Mouse (Mus musculus) layer of hippocampus, adult 18-20 months (tissue): ENCODE measurements around the gene Pdzk1ip1. TPM values are rescaled to one million over a fixed set of nuclear protein-coding genes. Genes with fewer than 3 reads are reported as not detected.
A peak's percentile ranks its signal among the peaks of the same experiment; 100 is the strongest.

Experiments
- DNase-seq, 2 experiments: peaks; one replicate each; pipeline ENCODE4 v3.0.0; 2022; ENCODE audit warnings: low spot score in 2 of 2
- long read RNA-seq: library from polyadenylated mRNA; stranded (forward); transcript quantifications from one replicate; pipeline ENCODE4 v2.0.0, GENCODE M21; 2021
- total RNA-seq, 2 experiments: library from RNA; stranded (reverse); gene quantifications; 2 replicates each; pipeline ENCODE4 v1.2.3; 2021

Gene Pdzk1ip1
- total RNA-seq = under 1 TPM; 0.41 to 0.67 TPM
- long read RNA-seq = 0 reads

- DNase-seq = no peak
These were observed at the start of gene Pdzk1ip1 for GRCm38 (mm10) chr4:115088611-115089338. TSS of gene Pdzk1ip1 (plus strand) at chr4:115088708.

GRCm38 (mm10) chr4:115045621-115046020 is 42.9 kb upstream of the Pdzk1ip1 start:
- DNase-seq = no peak

DNA sequence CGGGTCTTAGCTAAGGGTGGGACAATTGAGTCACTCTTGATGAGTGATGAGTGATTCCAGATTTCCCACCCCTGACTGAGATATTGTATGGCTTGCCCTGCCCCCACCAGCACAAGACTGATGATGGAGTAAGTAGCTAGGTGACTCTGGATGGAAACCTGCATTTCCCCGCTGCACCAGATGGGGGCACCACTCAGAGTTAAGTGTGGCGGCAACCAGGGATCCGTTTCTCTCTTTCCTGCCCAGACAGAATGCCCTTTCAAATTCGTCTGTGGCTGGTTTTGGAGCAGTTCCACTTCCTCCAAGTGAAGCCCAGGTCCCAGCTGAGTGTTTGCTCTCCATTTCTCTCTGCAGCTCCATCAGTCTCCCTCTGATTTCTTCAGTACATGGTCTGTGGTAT is 40.8 kb upstream of the Pdzk1ip1 start:
- DNase-seq = peak in 1 of 2 experiments; percentile 25

- DNase-seq = peak in 1 of 2 experiments; percentile 25
These were observed 40.3 kb upstream of the Pdzk1ip1 start for GRCm38 (mm10) chr4:115048190-115048589.

DNA sequence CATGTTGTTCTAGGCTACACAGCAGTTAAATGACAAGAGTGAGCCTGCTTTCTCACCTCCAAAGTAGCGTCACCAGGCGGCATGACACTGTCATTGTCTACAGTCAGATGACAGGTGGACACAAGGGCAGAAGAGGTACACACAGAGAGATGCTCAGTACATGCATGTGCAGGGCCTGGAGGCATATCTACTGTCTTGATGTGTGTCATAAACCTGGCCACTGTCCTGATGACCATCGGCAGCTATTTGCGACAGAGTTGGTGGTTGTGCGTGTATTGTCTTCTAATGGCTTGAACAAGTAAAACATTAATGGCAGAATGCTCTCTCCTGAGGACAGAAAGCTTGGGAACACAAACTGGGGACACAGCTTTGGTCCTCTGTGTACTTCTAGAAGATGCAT is 37.3 kb upstream of the Pdzk1ip1 start:
- DNase-seq = no peak

- no peak for DNase-seq
These were observed 36.0 kb upstream of the Pdzk1ip1 start for GRCm38 (mm10) chr4:115052343-115053005.

- no peak for DNase-seq
These were observed 33.5 kb upstream of the Pdzk1ip1 start for GRCm38 (mm10) chr4:115055044-115055443.

DNA sequence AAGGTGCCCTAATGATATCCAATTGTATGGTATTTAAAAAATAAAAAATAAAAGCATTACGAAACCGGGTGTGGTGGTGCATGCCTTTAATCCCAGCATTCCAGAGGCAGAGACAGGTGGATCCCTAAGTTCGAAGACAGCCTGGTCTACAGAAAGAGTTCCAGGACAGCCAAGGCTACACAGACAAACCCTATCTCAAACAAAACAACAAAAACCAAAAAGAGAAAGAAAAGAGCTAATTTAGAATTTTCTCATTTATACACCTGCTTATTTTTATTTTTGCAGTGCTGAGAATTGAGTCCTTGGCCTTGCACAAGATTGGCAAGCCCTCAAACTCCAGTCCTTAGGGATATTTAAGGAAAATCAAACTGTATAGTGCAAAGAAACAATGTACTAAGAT is 32.8 kb upstream of the Pdzk1ip1 start:
- DNase-seq = no peak

- DNase-seq = no peak
These were observed 32.1 kb upstream of the Pdzk1ip1 start, which contains the start of gene Tal1 for GRCm38 (mm10) chr4:115056371-115056920. TSS of gene Tal1 (plus strand) at chr4:115056426.

DNA sequence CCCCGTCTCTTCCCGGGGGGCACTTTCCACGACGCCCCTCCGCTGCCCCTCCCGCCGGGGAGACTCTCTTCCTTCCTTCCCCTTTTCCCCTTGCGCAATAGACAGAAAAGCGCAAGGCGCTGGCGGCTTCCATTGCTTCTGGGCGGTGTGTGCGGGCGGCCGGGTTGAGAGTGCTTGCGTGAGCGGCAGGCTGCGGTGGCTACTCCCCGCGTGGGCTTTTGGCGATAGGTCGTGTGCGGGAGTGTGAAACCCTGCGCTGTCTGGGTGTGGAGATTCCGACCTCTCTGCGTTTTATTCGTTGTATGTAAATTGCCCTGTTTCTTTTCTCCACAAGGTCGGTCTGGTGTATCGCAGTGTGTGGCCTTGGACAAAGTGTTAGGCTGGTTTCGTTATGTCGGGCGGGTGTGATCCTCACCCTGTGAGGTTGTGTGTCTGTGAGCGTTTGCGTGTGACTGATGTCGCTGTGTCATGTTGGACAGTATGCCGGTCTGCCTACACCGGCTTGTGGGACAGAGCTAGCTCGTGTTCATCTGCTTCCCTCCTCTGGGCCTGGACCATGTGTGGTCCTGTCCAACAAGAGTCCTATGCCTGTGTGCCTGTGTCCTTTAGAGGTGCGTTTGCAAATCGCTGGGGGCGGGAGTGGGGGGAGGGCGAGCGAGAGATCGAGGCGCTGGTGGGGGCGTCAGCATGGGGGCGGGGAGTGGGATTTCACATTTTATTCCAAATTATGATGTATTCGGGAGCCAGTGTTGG is 31.4 kb upstream of the Pdzk1ip1 start:
- peak in 1 of 2 experiments; percentile 28 for DNase-seq

DNA sequence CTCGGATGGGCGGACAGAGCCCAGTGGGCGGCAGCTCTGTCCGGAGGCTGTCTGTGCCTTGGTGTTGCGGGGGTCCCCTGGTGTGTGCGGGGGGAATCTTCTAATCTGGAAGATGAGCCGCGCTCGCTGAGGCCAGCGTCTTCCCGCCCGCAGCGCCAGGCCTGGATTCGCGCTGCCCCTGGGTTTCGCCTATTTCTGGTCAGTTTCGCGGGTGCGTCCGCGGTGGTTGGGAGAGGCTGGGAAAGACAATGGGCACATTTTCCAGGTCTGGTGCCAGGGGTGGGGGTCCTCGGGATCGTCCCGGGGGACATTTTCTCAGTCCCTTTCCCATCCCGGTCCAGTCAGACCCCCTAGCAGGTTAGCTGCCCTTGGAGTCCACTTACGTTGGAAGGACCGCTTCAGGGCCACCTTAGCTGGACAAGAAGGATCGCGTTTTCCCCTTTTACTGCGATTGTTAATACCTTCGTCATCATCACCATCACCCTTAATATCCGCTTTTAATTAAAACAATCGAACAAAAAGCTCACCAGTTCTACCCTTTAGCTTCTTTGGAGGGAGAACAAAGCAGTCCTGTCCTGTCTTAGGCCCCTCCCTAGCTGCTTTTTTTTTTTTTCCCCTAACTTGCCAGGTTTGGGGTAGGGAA is 30.7 kb upstream of the Pdzk1ip1 start:
- DNase-seq = no peak

DNA sequence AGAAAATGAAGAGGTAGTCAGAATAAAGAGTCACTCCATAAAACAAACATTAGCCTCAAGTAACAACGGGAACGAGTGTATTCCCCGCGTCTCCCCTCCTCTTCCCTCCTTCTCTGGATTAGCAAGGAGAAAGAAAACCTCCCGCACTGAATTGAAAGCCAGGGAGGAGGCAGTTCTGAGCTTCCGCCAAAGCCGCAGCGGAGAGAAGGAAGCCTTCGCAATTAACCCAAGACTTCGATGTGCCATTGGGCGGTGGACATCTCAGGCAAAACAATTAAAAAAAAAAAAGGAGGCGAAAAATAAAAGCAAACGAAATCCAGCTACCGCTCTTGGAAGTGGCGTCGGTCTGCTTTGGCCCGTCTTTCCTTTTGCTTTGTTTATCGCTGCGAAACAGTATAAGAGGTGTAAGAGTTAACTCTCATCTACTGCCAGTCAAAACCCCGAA is 30.2 kb upstream of the Pdzk1ip1 start:
- DNase-seq = no peak

GRCm38 (mm10) chr4:115058871-115059590 is 29.5 kb upstream of the Pdzk1ip1 start:
- no peak for DNase-seq

GRCm38 (mm10) chr4:115059871-115060270 is 28.6 kb upstream of the Pdzk1ip1 start:
- DNase-seq = no peak

DNA sequence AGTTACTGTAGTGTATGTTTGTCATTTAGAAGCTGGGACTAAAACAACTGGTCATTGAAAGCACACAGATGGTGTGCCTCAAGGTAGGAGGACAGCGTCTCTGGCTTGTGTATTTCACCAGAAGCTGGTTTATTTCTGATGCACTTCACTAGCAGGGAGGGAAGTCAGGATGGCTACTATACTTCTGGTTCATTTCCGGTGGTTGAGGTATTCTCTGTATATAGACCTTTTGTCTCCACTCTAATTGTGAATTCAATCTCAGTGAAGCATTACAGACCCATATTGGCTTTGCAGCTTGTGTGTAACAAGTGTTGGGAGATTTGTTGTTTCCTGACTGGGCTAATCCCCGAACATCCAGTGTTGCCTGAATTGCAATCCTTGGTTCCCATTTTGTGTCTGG is 27.8 kb upstream of the Pdzk1ip1 start:
- no peak for DNase-seq

GRCm38 (mm10) chr4:115062540-115062874 is 26.0 kb upstream of the Pdzk1ip1 start:
- no peak for DNase-seq

DNA sequence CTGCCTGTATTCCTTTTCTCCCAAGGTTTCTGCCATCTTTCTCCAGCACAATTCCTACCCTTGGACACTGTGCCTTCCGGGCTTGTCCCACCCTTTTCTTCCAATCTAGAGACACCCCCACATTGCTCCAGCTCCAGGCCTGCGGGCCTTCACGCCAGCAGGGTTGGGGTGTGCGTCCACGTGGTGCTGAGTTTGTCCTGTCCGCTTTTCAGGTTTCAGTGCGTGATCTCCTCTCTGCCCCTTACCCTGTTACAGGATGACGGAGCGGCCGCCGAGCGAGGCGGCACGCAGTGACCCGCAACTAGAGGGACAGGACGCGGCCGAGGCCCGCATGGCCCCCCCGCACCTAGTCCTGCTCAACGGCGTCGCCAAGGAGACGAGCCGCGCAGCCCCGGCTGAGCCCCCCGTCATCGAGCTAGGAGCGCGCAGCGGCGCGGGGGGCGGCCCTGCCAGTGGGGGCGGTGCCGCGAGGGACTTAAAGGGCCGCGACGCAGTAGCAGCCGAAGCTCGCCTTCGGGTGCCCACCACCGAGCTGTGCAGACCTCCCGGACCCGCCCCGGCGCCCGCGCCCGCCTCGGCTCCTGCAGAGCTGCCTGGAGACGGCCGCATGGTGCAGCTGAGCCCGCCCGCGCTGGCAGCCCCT is 25.5 kb upstream of the Pdzk1ip1 start:
- no peak for DNase-seq

DNA sequence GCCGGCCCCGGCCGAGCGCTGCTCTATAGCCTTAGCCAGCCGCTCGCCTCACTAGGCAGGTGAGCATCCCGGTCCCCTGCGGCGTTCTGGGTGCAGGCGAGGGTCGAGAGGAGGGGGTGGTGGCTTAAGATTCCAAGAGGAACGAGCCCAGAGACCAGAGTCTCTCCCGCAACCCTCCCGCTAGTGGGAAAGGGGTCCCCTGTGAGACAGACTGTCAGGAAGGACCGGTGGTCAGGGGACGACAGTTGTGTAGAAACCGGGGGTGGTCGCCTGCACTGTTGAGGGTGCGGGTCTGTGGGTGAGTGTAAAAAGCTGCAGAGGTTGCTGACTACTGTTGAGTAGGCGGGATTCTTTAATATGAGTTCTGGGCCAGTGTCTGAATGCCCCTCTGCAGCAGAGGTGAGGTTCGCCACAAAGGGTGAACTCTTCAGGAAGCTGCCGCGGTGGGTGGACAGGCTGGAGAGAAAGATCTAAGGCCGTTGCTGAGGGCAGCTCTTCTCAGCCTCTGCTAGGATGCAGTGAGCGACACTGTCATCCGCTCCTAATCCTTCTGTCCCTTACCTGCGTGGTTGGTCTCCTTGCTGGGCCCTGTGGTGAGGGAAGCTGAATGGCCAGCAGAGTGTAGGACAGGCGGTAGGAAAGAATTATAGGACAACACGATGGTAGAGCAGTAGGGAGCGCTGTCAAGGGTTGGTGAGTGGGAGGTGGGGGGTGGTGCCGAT is 24.8 kb upstream of the Pdzk1ip1 start:
- no peak for DNase-seq

DNA sequence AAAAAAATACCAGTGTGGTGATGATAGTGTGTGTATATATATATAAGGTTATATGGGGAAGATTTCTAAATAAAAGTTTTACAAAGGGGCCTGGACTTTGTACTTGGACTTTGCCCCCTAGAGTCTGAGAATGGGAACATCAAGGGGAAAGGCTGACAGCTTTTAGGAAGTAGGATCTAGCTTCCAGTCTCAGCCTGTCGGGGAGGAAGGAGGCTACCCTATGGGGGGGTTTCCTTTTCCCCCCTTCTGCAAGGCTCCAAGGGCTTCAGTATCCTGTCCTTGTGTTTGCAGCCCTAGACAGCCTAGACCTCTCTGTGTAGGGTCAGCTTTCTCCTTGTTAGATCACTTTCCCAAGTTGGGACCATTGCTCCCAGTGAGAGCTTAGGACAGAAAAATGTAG is 16.8 kb upstream of the Pdzk1ip1 start:
- DNase-seq = no peak
